Mouse (Mus musculus) MEL (cell line): ENCODE results near the gene Rapgef6.

Experiments used
- BHLHE40 ChIP-seq: IDR thresholded peaks from 2 replicates; pipeline ENCODE4 v1.6.1; 2012; ENCODE audit warnings: low read depth, mild to moderate bottlenecking, inconsistent platforms, low read length, improper control_type of control experiment, borderline replicate concordance
- CTCF ChIP-seq, 3 experiments: IDR thresholded peaks in 2 of 3; conservative IDR thresholded peaks in 1 of 3; 2 replicates each; pipeline ENCODE4 v1.5.1; 2011 to 2012; ENCODE audit warnings: low read length in 3 of 3, low read depth in 2 of 3, mild to moderate bottlenecking in 2 of 3, improper control_type of control experiment in 1 of 3, inconsistent platforms in 1 of 3, mixed read lengths in 1 of 3, moderate library complexity in 1 of 3; ENCODE audit not compliant: control insufficient read depth in 1 of 3, insufficient read depth in 1 of 3, poor library complexity in 1 of 3, severe bottlenecking in 1 of 3
- E2F4 ChIP-seq: IDR thresholded peaks from 2 replicates; pipeline ENCODE4 v1.6.1; 2011; ENCODE audit warnings: low read depth, low read length, improper control_type of control experiment, borderline replicate concordance
- EP300 ChIP-seq, 2 experiments: IDR thresholded peaks; 2 replicates each; pipeline ENCODE4 v1.6.1; 2011; ENCODE audit warnings: improper control_type of control experiment in 2 of 2, low read length in 2 of 2, low read depth in 1 of 2, mild to moderate bottlenecking in 1 of 2
- GATA1 ChIP-seq: IDR thresholded peaks from 2 replicates; pipeline ENCODE4 v1.6.1; 2011; ENCODE audit warnings: low read depth, low read length, improper control_type of control experiment
- JUND ChIP-seq: IDR thresholded peaks from 2 replicates; pipeline ENCODE4 v1.6.1; 2011; ENCODE audit warnings: low read depth, mild to moderate bottlenecking, improper control_type of control experiment, low read length
- MAFK ChIP-seq: IDR thresholded peaks from 2 replicates; pipeline ENCODE4 v1.6.1; 2011; ENCODE audit warnings: low read depth, mild to moderate bottlenecking, low read length, improper control_type of control experiment, borderline replicate concordance
- MXI1 ChIP-seq: IDR thresholded peaks from 2 replicates; pipeline ENCODE4 v1.6.1; 2011; ENCODE audit warnings: mild to moderate bottlenecking, low read depth, low read length, improper control_type of control experiment
- MYB ChIP-seq: IDR thresholded peaks from 2 replicates; pipeline ENCODE4 v1.6.1; 2011; ENCODE audit warnings: mild to moderate bottlenecking, low read depth, low read length, improper control_type of control experiment
- POLR2A ChIP-seq, 2 experiments: IDR thresholded peaks; 2 replicates each; pipeline ENCODE4 v1.6.1; 2011 to 2012; ENCODE audit warnings: low read length in 2 of 2, mild to moderate bottlenecking in 2 of 2, control low read depth in 1 of 2, improper control_type of control experiment in 1 of 2, low read depth in 1 of 2, moderate library complexity in 1 of 2; ENCODE audit not compliant: control insufficient read depth in 1 of 2, insufficient read depth in 1 of 2, poor library complexity in 1 of 2
- RAD21 ChIP-seq: IDR thresholded peaks from 2 replicates; pipeline ENCODE4 v1.6.1; 2011; ENCODE audit warnings: mild to moderate bottlenecking, low read depth, low read length, improper control_type of control experiment
- TBP ChIP-seq: IDR thresholded peaks from 2 replicates; pipeline ENCODE4 v1.8.0; 2011; ENCODE audit warnings: low read depth, low read length, improper control_type of control experiment
- UBTF ChIP-seq: IDR thresholded peaks from 2 replicates; pipeline ENCODE4 v1.6.1; 2012; ENCODE audit warnings: low read depth, mild to moderate bottlenecking, inconsistent platforms, low read length, improper control_type of control experiment, moderate library complexity, borderline replicate concordance; ENCODE audit not compliant: insufficient read depth
- USF2 ChIP-seq, 2 experiments: IDR thresholded peaks; 2 replicates each; pipeline ENCODE4 v1.6.1; 2011 to 2012; ENCODE audit warnings: improper control_type of control experiment in 2 of 2, low read length in 2 of 2, borderline replicate concordance in 1 of 2, inconsistent platforms in 1 of 2, low read depth in 1 of 2, mild to moderate bottlenecking in 1 of 2; ENCODE audit not compliant: insufficient read depth in 1 of 2

GRCm38 (mm10) chr11:54697611-54698010 is 175.0 kb downstream of the Rapgef6 start:
- TF ChIP-seq RAD21 (no peak), POLR2A (IDR thresholded peaks at IDR 0.05; ENCODE audit: control insufficient read depth in 1 of 2, insufficient read depth in 1 of 2, low read depth in 1 of 2, low read length in 2 of 2, poor library complexity in 1 of 2) (no peak), CTCF (IDR thresholded peaks at IDR 0.05 in 2 of 3, conservative IDR thresholded peaks at IDR 0.05 in 1 of 3; ENCODE audit: control insufficient read depth in 1 of 3, insufficient read depth in 1 of 3, low read depth in 2 of 3, low read length in 3 of 3, poor library complexity in 1 of 3, severe bottlenecking in 1 of 3) (no peak), MYB (no peak), TBP (no peak), E2F4 (no peak), JUND (no peak), EP300 (IDR thresholded peaks at IDR 0.05; ENCODE audit: low read depth in 1 of 2, low read length in 2 of 2) (no peak), BHLHE40 (no peak), MXI1 (no peak), GATA1 (no peak), MAFK (no peak), UBTF (no peak), USF2 (IDR thresholded peaks at IDR 0.05; ENCODE audit: borderline replicate concordance in 1 of 2, insufficient read depth in 1 of 2, low read depth in 1 of 2, low read length in 2 of 2) (no peak)
